Mouse (Mus musculus) thymus, adult 2 months (tissue): ENCODE measurements around the gene Fyb2.

Experiments used
- CTCF ChIP-seq: fragments of 200-500 bp; IDR thresholded peaks from 2 replicates; pipeline ENCODE4 v1.5.1; 2012; ENCODE audit warnings: mild to moderate bottlenecking, control low read depth, low read length, moderate library complexity, borderline replicate concordance; ENCODE audit not compliant: control insufficient read depth, poor library complexity, insufficient read depth; ENCODE audit errors: extremely low read depth
- POLR2A ChIP-seq: fragments of 200-500 bp; IDR thresholded peaks from 2 replicates; pipeline ENCODE4 v1.6.1; 2012; ENCODE audit warnings: mild to moderate bottlenecking, low read length, control low read depth, moderate library complexity; ENCODE audit not compliant: control insufficient read depth, poor library complexity, insufficient read depth; ENCODE audit errors: extremely low read depth

DNA sequence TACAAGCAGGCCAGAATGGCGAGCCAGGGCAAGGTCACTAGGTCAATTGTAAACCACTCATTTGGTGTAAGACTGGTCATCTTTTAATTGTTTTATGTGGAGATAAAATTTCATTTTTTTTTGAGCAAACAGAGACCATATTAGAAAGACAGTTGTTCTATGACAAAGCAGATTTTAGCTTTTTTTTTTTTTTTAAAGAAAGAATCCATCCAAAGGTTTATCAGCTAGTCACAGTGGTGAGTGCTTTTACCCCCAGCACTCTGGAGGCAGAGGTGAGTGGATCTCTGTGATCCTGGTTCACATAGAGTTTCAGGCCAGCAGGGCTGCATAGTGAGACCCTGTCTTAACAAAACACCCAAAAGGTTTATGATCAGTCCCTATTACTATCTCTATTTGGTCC, 31.2 kb downstream of the Fyb2 start:
- TF ChIP-seq CTCF (no peak), POLR2A (no peak)
